Mouse (Mus musculus) hindlimb bud, embryonic 11.5 days (tissue): Measurements from ENCODE around the gene Gm10961.
"Not testable (repeated sequence)": the region's sequence is repeated elsewhere in the genome, so short reads cannot be mapped to it uniquely, and the experiment has no call there.

Source experiments
- DNase-seq: peaks from one replicate; pipeline ENCODE4 v3.0.0-alpha.2; 2012; ENCODE audit warnings: low read depth, low spot score; ENCODE audit errors: extremely low spot score

The Gm10961 gene

GRCm38 (mm10) chr3:107612902-107613525 lies 18.1 kb upstream of the Gm10961 start:
- no peak for DNase-seq

DNA sequence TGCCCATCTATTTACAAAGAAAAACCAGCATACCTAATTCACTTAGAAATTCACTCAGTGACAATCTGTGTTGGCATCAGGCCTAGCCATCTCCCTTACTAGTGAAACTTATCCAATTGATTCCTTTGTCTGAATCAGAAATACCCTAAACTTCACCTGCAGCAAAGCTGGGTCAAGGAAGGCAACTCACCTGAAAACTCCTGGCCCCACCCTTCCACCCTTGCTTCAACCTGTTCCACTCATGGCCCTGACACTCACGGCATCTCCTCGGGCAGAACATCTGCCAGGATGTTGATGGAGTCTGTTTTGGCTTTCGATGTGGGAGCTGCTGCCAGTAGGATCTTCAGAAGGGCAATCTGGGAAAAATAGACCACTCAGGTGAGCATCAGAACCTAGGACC lies 13.3 kb upstream of the Gm10961 start:
- DNase-seq, result no peak

DNA sequence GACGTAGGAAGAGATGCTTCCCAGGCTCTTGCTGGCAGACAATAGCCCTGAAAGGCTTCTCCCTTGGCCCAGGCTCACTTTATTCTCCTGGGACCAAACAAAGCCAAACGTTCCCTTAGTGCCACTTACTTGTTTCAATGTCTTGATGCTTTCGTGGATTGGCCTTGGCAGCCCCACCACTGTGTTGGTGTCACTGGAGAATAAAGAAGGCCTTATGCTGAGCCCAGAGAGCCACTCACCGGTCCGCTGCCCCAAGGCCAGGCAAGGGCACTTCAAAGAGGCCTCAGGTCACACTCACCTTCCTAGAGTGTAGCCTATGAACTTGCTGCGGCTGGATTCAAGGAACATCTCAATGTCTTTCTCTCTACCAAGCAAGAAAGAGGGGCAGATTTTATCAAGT lies 11.2 kb upstream of the Gm10961 start:
- DNase-seq, result no peak

GRCm38 (mm10) chr3:107621286-107622075 lies 9.6 kb upstream of the Gm10961 start:
- DNase-seq, result no peak

DNA sequence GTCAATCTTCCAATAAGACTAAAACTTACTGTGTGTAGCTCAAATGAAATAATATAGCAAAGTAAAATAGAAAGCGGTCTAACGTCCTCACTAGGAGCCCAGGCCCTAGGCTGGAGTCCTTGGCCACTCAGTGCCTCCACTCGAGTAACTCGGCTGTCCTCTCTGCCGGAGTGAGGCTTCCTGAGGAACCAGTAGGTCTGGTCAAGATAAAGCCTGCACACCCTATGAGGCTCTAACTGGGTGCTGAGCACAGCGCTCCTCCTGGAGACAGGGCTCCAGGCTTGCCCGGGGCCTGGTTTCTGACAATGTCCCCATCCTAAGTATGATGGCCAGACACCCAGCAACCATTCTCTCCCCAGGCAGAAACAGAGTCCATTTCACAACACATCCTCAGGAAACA lies 8.6 kb upstream of the Gm10961 start:
- no peak for DNase-seq

DNA sequence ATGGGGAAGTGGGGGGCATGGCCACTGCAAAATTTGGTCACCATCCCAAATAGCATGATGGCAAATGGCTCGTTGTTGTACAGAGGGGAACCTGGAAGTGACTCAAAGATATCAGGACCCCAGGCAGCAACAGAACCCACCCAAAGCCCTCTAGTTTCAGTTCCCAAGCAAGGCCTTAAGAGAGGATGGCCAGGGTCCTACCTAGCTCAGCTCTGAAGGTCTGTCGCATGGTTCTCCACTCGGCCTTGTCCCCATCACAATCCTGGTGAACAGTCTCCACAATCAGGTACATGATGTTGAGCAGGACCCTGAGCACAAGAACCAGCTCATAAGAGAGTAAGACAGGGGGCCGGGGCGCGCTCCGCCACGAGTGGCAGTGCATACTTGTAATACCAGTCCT lies 6.7 kb upstream of the Gm10961 start:
- DNase-seq, result no peak

GRCm38 (mm10) chr3:107625536-107625935 lies 5.6 kb upstream of the Gm10961 start:
- no peak for DNase-seq

DNA sequence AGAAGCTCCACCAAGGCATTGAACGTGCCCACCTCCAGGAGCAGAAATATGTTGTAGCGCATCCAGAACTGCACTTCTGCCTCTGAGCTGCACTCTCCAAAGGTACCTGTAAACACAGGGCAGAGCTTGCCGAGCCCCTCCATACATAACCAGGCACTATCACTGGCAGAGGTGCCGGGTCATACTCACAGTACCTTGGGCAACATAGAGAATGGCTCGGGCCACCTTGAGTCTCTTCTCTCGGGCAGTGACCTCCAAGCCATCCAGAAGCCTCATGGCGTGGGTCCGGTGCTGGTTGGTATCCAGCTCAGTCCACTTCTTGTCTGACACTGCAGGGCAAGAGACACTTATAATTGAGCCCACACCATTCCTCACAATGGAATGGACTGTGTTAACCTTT lies 4.4 kb upstream of the Gm10961 start:
- DNase-seq, result no peak

DNA sequence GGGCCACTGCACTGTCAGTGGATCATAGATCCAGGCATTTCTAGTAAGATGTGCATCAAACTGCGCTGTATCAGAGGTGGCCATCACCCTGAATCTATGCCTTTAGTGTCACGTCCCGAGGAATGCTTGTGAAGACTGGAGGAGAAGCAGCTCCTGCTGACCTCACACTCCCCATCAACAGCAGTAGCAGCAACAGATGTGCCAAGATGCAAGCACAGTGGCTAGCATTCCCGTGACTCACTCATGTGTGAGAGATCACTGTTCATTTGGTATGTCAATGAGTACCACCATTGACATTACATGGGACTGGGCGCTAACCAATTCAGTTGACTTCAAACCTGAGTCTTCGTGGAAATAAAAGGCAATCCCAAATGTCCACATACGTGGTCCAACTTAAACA lies 3.5 kb upstream of the Gm10961 start:
- DNase-seq, result no peak

- DNase-seq, result no peak
These were observed 2.6 kb upstream of the Gm10961 start for GRCm38 (mm10) chr3:107628551-107628950.

GRCm38 (mm10) chr3:107629411-107629810 lies 1.7 kb upstream of the Gm10961 start:
- no peak for DNase-seq

DNA sequence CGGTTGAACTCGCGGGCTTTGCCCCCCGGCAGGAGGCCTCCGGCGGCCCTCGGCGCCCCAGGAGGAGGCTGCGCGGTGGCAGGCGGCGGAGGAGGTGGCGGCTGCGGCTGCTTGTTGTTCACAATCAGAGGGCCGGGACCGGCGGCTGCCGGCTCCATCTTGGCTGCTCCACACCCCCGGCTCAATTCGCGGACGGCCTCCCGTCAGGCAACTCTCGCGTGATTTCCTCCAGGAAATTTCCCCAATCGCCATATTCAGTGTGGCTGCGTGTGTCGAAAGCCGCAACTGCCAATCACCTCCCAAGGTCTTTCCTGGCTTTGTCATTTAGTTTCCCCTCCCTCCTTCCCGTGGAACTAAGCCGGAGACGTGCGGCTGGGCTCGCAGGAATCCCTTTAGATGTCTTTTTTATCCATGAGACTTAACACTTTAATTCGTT lies 419 bp downstream of the Gm10961 start, which contains the start of gene Strip1:
TSS of gene Strip1 (minus strand) at position 172 of the 436 bp plus-strand sequence.
- peak; percentile 91 for DNase-seq

DNA sequence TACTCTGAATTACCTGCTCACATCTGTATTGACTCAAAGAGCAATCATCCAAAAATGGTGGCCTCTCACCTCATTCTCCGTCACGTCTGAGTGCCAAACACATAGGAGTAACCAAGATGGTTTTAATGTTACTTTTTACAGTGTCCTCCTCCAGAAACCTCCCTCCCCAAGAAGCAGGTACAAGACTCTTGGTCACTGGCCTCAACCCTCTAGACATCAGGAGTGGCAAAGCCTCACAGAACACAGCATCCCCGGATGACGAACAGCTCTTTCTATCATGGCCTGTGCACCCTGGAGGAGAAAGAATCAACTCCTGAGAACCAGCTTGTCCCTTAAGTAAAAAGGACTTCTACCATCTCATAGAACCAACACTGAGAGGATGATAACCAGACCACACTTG lies 1.7 kb downstream of the Gm10961 start:
- DNase-seq, result no peak

- DNase-seq, result no peak
These were observed 2.8 kb downstream of the Gm10961 start for GRCm38 (mm10) chr3:107633906-107634305.

DNA sequence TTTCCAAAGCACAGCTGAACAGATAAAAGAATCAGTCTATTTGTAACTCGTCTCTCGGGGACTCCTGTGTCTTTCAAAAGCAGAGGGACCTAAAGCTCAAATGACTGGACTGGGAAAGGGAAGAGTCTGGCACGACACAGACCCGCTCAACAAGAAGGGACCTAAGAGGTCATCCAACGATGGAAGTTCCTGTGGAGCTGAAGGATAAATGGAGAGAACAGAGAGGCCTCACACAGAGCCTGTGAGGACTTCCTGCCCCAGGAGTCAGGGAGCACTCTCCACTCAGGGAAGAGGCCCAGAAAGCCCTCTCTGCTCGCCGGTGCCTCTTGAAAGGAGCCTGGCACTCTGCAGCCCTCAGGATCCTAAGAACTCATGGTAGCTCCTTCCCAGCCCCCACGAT lies 4.7 kb downstream of the Gm10961 start:
- DNase-seq, result no peak

DNA sequence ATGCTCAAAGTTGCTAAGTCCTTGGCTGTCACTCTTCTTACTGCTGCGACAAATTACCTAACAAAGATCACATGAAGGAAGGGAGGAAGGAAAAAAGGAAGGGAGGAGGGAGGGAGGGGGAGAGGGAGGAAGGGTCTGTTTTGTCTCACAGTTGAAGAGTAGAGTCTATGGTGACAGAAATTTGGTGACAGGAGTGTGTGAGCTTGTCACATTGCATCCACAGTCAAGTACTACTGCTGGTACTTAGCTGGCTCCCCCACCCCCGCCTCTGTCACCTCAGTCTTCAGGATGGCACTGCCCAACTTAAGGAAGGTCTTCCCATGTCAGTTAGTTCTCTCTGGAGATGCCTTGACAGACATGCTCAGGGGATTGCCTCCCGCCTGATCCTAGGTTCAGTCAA lies 5.1 kb downstream of the Gm10961 start:
- DNase-seq, result no peak

GRCm38 (mm10) chr3:107637606-107638172 lies 6.6 kb downstream of the Gm10961 start:
- no peak for DNase-seq

DNA sequence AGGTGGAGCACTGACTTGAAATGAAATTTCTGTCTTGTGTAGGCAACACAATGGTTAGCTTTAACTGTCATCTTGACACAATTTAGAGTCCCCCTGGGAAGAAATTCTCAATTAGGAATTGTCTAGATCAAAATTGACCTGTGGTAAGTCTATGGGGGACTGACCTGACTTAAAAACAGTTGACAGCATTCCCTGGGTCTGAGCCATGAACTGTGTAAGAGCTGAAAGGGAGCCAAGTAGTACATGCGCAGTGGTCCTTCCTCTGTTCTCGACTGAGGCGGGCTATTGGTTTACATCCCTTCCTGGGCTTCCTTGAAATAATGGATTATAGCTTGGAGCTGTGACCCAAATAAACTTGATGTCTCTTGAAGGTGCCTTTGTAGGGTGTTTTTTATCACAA lies 15.8 kb downstream of the Gm10961 start:
- no peak for DNase-seq

DNA sequence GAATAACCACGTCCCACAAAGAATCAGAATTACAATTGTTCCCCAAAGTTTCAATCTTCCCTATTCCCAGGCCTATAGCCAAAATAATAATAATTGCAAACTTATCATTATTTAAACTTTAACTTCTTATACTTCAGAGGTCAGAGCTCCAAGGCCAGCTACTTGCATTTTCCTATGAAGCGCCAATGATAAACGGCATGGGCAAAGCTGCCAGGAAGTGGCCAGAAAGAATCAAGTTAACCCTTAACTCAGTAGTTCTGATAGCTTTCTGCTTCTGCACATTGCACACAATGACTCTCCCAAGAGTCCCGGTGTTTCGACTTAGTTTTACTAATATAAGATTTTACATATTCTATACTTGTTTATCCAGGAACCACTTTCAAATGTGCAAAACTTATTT lies 19.2 kb downstream of the Gm10961 start:
- DNase-seq, result not testable (repeated sequence)

DNA sequence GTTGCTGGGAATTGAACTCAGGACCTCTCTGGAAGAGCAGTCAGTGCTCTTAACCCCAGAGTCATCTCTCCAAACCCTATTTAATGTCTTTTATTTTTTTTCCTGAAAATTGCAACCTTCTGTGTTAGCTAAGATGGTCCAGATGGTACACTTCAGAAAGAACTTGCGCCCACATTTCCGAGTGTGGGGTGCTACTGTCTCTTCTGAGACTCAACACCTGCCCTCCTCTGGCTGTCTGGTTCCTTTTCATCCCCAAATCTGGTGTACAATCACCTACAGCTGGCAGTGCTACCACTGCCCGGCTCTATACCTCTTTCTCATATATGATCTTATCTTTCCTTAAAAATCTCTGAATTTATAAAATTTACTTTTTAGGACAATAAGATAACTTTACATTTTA lies 21.8 kb downstream of the Gm10961 start:
- no peak for DNase-seq

- DNase-seq, result no peak
These were observed 23.7 kb downstream of the Gm10961 start for GRCm38 (mm10) chr3:107654861-107655260.

DNA sequence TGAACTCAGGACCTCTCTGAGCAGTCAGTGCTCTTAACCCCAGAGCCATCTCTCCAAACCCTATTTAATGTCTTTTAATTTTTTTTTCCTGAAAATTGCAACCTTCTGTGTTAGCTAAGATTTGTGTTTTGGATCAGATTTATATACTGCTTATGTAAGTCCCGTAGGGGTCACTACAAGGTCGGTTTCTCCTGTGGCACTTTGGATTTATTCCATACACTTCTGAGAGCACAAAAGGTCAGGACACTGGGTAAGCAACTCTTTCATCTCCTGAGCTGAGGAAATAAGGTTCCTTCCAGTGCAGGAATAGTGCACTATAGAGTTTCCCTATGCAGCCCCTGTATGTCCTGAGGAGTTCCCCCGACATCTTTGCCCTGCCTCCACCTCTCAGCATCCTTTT lies 24.4 kb downstream of the Gm10961 start:
- no peak for DNase-seq
